Mouse (Mus musculus) adrenal gland, adult (tissue): ENCODE measurements around the gene Scrg1.
"Not testable (repeated sequence)": the region's sequence is repeated elsewhere in the genome, so short reads cannot be mapped to it uniquely, and the experiment has no call there.

Experiments used
- DNase-seq, 2 experiments: peaks; one replicate each; pipeline ENCODE4 v3.0.0; 2022 to 2023; ENCODE audit warnings: low spot score in 1 of 2; ENCODE audit not compliant: inconsistent age in 2 of 2

The Scrg1 gene

GRCm38 (mm10) chr8:57455765-57456164, at the start of gene Scrg1:
Scrg1 (plus strand) TSS chr8:57455923.
- no peak for DNase-seq

DNA sequence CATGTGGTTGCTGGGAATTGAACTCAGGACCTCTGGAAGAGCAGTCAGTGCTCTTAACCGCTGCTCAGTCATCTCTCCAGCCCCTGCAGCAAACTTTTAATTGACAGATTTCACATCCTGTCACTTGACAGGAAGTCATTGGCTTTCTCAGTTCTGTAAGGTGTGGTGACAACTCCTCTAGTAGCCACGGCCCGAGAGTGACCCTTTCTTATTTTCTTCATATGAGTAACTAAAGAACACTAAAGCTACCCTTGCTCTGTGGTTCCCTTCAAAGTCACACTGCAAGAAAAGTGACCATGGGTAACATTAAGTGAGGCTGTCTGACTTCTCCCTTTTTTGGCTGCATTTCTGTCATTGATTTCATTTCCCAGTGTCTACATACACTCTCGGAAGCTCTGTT, 49.4 kb upstream of the Scrg1 start:
- no peak for DNase-seq

GRCm38 (mm10) chr8:57409333-57409732, 46.4 kb upstream of the Scrg1 start:
- DNase-seq = no peak

- DNase-seq = no peak
Observed at GRCm38 (mm10) chr8:57409779-57410472, 45.8 kb upstream of the Scrg1 start.

- DNase-seq = no peak
Observed at GRCm38 (mm10) chr8:57410473-57410863, 45.3 kb upstream of the Scrg1 start.

GRCm38 (mm10) chr8:57411366-57411765, 44.4 kb upstream of the Scrg1 start:
- DNase-seq = no peak

DNA sequence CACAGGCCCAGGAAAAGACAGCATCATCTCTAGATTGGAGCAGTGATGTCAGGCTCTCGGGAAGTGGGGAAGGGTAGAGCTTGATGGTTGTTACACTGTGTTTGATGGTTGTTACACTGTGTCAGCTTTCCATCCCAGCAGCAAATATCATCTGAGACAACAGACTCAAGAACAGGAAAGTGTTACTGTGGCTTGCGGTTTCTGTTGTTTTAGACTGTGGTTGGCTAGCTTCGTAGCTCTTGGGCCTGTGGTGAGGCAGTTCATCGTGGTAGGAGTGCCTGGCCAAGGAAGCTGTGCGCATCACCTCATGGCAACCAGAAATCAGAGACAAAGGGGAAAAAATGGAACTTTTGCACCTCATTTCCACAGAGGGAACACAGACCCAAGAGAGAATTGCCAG, 38.9 kb upstream of the Scrg1 start:
- DNase-seq = no peak

DNA sequence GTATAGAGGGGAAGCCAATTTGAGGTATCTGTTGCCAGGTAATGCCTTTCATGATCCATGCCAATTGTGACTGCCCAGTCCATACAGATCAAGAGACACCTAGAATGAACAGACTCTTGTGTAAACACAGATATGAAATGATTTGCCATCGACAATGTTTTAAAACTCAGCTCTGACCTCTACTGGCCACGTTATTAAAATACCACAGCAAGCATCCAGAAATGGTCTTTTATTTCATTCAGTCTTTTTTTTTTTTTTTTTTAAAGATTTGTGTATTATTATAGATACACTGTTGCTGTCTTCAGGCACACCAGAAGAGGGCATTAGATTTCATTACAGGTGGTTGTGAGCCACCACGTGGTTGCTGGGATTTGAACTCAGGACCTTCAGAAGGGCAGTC, 29.6 kb upstream of the Scrg1 start:
- DNase-seq = peak; percentile 22 to 70

DNA sequence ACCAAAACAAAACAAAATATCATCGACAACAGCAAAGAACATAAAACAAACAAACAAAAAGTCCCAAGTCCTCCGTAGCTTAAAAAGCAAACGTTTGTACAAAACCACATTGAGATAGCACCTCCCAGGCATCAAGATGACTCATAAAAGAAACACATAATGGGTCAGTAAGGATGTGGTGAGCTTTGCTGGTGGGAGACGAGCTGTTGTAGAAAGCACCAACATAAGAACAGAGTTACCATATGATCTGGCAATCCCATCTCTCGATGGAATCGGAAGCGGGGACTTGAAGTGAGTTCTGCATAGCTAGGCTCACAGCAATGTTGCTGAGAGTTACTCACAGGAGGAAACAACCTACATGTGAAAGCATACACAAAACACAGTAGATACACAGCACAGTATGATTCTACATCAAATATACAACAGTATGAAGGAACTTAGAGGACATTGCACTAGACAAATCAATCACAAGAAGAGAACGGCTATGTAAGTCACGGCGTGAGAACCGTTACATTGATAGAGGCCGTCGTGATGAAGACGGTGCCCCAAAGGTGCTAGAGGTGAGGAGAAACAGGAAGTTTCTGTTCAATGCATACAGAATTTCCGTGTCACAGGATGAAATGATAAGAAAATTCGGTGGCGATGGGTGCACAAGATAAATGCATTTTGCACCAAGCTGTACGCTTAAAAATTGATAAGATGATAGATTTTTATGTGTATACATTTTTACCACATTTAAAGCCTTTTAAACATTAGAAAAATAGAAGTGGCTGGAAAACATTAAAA, 27.9 kb upstream of the Scrg1 start:
- DNase-seq = no peak

- DNase-seq = no peak
Observed at GRCm38 (mm10) chr8:57428566-57428965, 27.2 kb upstream of the Scrg1 start.

DNA sequence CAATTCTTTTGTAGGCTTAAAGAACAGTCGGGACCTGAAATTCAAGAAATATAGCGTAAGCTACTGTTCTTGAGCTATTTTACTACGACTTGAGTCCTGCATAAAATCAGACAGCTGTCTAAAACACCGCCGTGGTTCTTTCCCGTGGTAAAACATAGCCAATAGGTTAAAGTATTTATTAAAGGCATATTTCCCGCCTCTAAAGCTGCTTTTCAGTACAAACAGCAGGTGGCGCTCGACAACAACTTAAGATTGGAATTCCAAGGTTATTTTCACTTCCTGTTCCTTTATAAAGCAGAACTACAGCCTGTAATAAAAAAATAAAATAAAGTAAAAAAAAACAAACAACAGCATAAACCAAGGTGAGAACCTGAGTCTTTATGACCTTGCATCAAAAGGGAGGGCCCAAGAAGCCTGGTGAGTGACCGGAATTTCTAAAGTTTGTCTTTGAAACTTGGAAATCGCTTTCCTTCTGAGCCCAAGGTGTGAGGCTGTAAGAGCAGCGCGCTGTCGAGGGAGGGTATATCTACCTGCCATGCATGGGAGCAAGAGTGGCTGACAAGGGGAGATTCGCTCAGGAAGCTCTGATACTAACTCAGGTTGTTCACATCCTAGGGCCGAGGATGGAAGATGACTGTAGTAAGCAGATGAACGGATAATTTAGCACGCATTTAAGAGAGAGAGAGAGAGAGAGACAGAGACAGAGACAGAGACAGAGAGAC, 26.4 kb upstream of the Scrg1 start:
- DNase-seq = peak; percentile 61 to 90

GRCm38 (mm10) chr8:57429888-57430274, 25.8 kb upstream of the Scrg1 start:
- not testable (repeated sequence) for DNase-seq

DNA sequence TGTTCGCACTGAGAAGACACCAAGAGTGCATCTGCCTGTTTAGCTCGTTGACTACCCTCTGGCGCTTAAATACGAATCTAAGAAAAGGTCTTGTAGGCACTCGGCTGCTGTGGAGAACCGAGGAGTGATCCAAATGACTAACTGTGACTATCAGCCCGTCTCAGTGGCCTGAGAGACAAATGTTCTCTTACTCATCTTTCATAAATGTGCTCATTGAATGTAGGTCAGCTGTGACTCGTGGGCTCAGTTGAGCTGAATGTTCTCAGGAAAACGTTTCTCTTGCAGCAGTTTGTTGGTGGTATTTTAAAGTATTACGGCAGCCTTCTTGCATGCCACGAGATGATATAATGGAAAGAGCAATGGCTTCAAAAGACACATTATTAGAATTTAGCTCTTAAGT, 24.8 kb upstream of the Scrg1 start:
- DNase-seq = peak; percentile 62 to 69

GRCm38 (mm10) chr8:57432802-57433201, 22.9 kb upstream of the Scrg1 start:
- no peak for DNase-seq

DNA sequence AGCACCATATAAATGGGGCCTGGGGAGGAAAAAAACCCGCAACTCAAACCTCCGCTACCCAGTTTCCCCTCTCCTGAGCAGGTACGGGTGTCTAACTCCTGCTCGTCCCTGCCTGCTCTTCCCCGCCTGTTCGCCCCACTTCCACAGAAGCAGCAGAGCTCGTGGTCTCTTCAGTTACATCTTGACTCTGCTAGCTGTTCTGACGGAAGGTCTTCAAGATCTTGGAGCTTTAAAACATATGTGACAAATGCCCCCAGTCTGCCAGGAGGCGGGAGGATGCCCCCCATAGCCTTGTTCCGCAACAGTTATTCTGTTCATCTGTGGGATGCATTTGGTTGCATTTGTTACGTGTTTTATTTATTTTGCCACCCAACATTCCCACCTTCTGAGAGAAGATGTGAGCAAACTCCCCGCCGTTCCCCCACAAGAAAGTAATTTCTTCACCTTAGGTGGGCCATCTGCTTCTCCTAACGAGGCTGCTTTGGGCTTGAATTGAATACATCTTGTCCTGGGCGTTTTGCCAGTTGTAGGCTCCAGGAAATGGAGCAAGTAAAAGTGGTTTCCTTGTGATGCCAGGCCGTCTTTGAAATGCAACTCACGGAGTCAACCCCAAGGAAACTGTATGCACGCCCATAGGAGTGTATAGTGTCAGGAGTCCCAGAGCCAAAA, 19.8 kb upstream of the Scrg1 start:
- DNase-seq = no peak

DNA sequence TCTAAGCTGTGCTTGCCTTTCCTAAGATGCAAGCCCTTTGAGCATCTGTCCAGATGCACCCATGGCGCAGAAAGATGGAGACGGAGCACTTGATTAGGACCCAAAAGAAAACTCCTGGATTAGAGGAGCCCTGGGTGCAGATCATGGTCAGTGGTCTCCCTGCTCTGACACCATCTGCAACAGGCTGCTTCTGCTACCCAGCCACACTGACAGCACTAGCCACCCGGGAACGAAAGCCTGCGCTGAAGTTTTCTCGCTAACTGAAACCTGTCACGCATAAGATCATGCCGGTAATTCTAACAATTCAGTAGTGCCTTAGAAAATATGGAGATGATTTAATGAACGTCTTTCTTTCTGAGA, 19.3 kb upstream of the Scrg1 start:
- DNase-seq = no peak

- no peak for DNase-seq
Observed at GRCm38 (mm10) chr8:57441131-57441530, 14.6 kb upstream of the Scrg1 start.

DNA sequence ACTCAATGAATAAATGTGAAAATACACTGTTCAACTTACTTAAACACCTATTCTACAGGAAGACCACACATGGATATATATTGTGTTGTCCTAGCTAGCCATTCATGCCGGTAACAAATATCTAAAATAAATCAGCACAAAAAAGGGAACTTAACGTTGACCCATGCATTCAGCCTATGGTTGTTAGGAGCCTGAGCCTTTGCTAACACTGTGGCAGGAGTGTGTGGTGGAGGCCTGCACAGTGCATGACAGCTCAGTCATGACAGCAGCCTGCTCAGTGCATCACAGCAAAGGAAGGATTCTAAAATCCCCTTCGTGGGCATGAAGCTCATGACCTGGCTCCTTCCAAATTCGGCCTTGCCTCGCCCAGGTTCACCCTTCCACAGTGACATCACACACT, 14.2 kb upstream of the Scrg1 start:
- no peak for DNase-seq

DNA sequence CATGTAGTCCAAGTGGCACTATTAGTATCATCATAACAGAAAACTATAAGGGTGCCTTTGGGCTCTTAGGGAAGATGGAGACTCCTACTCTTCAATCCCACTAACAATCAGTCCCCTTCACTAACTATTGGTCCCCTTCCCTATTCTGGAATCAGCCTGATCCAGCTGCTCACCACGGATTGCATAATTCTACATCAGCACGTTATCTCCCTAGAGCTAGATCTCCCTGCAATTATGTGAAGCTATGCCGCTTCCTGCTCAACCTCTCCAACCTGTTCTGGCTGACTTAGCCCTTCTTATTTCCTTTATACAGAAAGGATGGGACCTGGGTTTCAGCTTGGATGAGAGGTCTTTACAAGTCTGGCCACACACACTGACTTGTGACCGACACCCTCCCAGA, 12.4 kb upstream of the Scrg1 start:
- no peak for DNase-seq

GRCm38 (mm10) chr8:57445901-57446300, 9.8 kb upstream of the Scrg1 start:
- DNase-seq = not testable (repeated sequence)

DNA sequence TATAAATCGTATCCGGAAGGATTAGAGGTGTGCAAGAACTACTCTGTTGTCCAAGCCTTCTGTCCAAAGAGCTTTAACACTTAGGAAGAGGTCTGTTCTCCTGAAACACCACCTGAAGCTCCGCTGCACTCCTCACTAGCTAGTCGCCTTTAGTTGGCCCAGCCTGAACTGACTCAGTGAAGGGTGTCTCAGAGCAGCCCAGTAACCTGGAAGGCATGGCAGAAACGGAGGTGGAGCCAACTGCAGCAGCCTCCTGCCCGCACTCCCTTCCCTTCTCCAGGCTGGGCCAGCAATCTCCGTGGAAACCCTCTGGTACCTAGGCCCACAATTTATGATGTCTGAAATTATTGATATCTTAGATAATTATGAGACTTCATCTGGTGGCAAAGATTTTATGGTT, 5.0 kb upstream of the Scrg1 start:
- DNase-seq = no peak

GRCm38 (mm10) chr8:57451896-57452295, 3.8 kb upstream of the Scrg1 start:
- no peak for DNase-seq
